Mouse (Mus musculus) adrenal gland, postnatal 14 days (tissue): ENCODE measurements at regions not wholly inside any gene's neighbourhood (a gene's known extent, or its start where the extent isn't known, plus 50 kb on each side); places are given as distances from the start of the nearest gene placed in this dataset.
A peak's percentile ranks its signal among the peaks of the same experiment; 100 is the strongest.

Experiments
- DNase-seq: peaks from one replicate; pipeline ENCODE4 v3.0.0; 2021; ENCODE audit warnings: mixed read lengths

DNA sequence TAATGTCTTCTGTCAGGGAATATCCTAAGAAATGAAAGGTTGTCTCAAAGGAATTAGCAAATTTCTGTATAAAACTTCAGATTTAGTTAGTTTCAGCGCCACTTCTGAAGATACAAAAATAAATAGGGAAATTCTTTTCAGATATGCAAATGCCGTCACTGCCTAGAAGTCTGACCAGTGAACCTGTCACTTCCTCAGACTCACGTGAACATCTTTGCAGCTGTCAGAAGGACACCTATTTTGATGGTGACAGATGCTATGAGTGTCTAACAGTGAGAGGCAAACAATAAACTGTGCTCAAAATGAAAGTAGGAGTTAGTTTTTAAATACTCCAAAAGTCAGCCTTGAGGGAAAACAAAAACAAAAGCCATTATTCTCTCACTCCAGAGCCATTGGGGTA lies 57.5 kb upstream of the Igf1r start:
- DNase-seq, result no peak

DNA sequence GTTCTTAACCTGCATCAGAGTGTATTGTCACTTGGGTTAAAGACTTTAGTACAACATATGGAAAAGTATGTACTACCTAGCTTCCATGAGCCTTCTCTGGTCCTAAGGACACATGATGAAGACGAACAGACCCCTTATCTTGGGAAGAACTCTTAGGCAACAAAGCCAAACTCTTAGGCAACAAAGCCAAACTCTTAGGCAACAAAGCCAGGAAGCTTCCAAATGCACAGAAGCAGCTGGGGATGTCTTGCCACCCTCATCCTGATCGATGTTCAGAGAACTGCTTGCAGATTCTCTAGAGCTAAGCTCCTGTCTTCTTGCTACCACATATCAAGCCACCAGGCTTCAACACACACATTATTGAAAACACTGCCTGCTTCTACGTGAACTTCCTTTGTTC lies 59.7 kb upstream of the Igf1r start:
- DNase-seq, result no peak

- no peak for DNase-seq
Observed at GRCm38 (mm10) chr7:67883040-67883439, 69.6 kb upstream of the Igf1r start.

GRCm38 (mm10) chr7:67882606-67883005 lies 70.0 kb upstream of the Igf1r start:
- DNase-seq, result no peak

- DNase-seq, result no peak
Observed at GRCm38 (mm10) chr7:67878226-67878625, 74.4 kb upstream of the Igf1r start.

DNA sequence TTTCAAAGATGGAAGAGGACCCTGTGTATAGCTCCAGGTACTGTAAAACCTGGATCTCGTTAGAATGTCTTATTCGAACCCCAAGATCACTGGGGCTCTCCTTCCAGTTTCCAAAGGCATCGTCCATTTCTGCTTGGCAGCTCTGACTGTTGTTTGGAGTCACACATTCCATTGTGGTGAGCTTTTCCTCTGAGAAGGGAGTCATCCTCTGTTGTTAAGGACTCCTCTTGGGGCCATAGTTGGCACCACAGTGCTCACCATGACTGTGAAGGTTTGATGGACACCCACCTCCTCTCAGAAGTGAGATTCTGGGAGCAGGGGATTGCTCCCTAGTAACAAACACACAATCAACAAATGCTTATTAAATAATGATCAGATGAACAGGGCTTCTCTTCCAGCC lies 75.0 kb upstream of the Igf1r start:
- DNase-seq, result no peak

DNA sequence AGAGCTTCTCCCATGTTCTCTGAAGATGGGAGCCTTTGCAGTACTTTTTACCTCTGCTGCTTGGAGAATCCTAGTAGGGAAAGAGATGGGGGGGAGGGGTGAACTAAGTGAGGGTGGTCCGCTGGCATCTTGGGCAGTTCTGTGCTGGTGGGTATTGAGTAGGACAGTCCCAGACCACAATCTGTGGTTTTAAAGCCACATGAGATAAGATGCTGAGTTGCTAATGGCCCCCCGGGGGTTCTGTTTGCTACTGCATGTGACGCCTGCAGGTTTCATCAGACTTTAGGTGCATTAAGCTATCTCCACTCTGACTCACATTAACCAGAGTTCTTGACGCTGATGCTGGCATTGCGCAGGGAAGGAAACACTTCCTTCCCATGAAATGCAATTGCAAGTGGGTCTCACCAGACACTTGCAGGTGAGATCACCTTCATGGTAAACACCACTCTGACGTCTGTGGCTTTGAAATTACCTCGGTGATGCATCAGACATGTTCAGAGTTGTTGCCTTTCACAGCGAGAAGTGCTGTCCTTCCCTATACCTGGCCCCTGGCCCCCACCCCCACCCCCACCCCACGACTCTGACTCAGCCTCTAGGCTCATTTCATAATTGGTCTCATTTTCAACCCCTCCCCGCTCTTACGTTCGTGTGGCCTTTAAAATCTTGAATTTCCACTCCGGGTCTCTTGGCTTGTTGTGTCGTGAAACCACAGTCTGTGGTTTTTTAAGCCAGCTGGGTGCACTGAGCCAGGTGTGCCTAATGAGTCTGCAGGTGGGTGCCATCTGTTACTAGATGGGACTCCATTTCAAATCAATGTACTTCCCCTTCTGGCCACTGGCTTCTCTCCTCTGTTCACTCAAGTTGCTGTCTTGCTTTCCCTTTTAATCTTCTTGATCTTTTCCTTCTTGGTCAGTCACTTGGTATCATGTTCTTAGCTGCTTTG lies 94.8 kb upstream of the Synm start:
- DNase-seq, result no peak

DNA sequence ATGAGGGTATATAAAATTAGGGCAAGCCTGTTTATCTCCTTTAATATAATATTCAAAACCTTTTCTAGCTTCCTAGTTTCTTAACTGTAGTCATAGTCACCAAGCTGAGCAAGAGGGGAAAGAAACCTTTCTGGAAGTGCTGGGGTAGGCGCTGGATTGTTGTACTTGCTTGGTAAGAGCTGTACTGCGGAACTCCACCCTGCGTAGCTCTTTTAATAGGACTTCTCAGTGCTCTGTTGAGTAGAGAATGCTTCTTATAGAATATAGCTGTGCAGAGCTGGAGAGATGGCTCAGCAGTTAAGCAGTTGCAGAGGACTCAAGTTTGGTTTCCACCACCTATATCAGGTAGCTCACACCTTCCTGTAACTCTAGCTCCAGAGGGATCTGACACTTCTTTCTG lies 93.3 kb upstream of the Synm start:
- no peak for DNase-seq

- no peak for DNase-seq
Observed at GRCm38 (mm10) chr7:67849509-67849862, 89.9 kb upstream of the Synm start.

GRCm38 (mm10) chr7:67848589-67849508 lies 89.3 kb upstream of the Synm start:
- peak; percentile 75 for DNase-seq

- DNase-seq, result no peak
Observed at GRCm38 (mm10) chr7:67846796-67847195, 87.3 kb upstream of the Synm start.

GRCm38 (mm10) chr7:67836984-67837383 lies 77.4 kb upstream of the Synm start:
- no peak for DNase-seq

DNA sequence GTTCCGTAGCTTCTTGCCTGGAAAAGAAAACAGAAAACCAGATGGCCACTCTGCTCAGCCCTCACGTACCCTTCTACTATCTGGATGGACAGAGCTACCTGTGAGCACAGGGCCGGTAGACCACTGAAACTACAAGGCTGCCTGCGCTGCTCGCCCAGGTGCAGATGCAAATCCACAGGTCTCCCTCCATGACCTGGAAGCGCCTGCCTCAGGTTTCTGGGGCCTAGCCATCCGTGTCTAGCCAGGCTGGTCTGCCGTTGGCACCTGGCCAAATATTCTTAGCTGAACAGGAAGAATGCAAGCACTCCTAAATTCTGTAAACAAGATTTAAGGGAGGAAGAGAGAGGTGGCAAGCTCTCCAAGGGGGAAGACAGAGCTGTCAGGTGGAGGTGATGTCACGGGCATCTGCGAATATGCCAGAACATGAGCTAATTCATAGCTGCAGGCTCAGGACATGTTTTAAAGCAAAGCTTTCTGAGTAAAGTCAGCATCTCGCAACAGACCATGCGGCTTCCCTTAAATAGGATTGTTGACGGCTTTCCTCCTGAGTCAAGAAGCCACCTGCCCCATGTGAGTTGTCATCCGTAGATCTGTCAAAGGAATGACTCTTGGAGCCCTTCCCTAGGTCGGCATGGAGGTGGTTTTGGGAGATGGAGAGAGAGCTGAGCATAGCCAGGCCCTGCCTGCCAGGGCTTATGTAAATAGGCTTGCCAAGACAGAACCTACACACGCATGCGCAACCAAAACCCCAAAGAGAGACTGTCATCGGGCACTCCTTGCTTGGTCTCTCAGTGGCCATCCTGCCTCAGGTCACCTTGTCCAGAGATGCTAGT lies 76.8 kb upstream of the Synm start:
- DNase-seq, result peak; percentile 9

DNA sequence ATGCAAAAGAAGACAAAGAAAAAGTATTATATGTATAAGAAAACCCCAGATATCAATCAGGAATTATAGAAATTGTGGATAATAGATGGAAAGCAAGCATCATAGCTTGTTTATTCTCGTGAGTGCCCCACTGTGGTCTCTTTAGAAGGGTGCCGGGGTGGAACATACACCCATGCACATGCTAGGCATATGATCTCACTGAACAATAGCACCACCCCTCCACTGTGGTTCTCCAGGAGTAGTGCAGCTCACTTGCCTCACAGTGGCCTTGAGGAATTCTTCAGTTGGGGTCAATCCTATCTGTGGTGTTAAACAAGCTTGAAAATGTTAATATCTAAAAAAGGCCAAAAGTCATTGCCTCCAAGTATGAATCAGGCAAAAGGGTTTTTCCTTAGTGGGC lies 72.2 kb upstream of the Synm start:
- no peak for DNase-seq

DNA sequence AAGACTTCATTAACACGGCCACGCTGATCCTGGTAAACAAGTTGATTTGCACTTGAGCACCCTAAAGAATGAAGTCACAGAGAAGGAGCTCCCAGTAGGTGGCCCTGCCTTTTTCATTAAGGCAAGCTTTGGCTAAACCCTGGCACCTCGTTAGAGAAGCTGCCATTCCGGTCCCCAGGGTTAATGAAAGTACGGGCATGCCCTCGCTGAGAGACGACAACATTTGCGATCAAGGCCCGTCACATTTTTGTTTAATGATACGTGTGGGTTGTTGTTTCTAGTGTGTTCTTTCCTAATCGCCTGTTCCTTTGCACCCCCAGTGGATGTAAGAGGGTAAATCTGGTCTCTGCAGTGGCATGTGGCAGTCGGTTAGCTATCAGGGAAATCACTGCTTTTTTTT lies 67.8 kb upstream of the Synm start:
- no peak for DNase-seq

DNA sequence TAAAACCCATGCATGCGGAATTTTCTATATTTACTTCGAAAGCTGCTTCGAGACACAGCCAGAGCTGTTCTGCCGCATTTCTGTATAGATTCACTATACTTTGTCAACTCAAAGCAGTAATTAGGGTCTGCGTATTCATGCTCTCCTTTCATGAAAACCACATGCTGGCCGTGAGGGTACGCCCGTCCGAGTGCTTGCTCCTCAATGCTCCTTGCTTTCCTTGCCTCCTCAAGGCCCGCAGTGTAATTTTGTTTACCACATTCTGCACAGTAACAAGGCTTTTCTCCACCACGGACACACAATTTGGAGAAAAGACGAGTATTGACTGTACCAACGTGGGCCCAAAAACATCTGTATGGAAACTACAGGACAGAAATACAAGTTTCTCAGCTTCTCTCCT lies 67.4 kb upstream of the Synm start:
- no peak for DNase-seq

DNA sequence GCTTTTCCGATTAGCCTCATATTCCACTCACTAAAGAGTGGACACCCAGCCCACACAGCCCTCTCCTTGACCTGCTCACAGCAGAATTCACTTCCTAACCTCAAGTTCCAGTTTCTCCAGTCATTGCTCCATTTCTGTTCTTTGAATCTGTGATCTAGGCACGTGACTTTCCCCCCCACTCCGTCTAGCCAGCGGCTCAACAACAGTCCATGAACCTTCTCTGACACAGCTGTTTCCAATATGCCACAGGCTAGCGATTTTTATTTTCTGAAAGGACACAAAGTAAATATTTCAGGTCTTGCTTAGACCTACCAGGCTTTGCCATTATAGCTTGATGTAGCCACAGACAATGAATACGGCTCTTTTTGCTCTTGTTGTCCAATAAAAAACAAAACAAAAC lies 66.8 kb upstream of the Synm start:
- no peak for DNase-seq

- no peak for DNase-seq
Observed at GRCm38 (mm10) chr7:67825636-67826280, 66.2 kb upstream of the Synm start.

GRCm38 (mm10) chr7:67823943-67824645 lies 64.6 kb upstream of the Synm start:
- DNase-seq, result no peak

DNA sequence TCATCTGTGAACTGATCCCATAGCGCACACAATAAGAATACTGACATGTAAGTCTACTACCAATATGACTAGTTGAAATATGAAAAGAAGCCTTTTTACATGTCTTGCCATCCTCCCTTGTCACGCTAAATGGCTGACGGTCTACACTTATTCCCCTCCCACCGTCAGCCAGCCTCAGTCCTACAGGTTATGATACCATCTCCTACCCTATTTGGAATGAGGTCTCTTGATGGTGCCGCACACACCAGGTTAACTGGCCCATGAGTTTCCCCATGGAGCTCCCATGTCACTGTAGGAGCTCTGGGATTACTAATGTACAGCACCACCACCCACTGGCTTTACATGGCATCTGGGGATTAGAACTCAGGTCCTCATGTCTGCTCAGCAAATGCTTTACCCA lies 60.0 kb upstream of the Synm start:
- no peak for DNase-seq

GRCm38 (mm10) chr7:67817556-67817955 lies 58.0 kb upstream of the Synm start:
- no peak for DNase-seq
